Mouse (Mus musculus): ENCODE results near the gene Dab2.

DNA sequence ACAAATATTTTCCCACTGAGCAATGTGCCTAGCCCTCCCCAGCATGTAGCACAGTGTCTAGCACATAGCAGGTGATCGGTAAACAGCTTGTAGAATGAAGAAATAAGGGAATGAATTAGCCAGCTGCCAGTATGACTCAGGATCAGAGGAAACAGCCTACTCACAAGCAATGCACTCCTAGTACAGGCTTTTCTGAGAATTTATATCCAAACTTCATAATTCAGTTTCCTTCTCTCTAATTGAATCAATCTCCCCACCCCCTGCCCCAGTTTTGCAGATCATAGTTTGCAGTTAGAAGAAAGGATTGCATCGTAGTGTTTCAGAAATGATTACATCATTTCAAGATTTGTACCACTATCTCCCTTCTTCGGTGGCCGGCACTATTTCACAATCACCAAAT lies 26.4 kb downstream of the Dab2 start:
- no peak for TF ChIP-seq CTCF (IDR thresholded peaks at IDR 0.05; ENCODE audit: control insufficient read depth, insufficient read depth, low read length)
- TF ChIP-seq POLR2A (IDR thresholded peaks at IDR 0.05; ENCODE audit: borderline replicate concordance, control insufficient read depth, low read depth, low read length): no peak
